Mouse (Mus musculus): ENCODE measurements around the gene Erich3. TPM values are rescaled to one million over a fixed set of nuclear protein-coding genes. Genes with fewer than 3 reads are reported as not detected.

Gene Erich3
- polyA plus RNA-seq, 1 experiment: 0.42 TPM

DNA sequence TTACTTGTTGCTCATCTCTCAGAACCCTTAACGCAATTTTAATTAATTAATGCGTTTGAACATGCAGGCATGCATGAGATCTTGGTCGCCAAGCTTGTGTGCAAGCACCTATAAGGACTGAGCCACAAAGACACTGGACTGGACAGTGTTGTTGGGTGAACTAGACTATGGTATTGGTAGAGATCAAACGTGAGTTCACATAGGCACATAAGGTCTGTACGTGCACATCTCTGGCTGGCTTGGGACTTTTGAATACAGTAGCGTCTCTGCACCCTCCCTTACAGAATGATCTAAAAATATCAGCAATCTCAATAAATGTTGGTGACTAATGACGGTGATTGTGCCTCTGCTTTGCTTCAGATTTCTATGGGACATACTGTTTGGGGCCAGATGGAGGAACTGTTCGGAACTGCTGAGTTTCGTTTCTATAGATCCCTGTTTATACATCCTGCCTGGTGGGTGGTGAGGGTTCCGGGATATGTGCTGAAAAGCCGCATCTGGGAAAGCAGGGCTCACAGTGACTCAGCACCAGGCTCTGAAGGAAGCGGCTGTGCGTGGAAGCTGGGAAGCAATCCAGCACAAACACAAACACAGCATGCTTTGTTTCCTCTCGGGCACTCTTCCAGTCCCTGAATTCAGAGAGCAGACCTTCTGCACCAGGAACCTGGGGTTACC is 28.4 kb downstream of the Erich3 start:
- TF ChIP-seq CTCF (IDR thresholded peaks at IDR 0.05; ENCODE audit: borderline replicate concordance, control insufficient read depth, extremely low read depth, insufficient read depth, low read length, poor library complexity): no peak
- no peak for TF ChIP-seq POLR2A (IDR thresholded peaks at IDR 0.05; ENCODE audit: control insufficient read depth, extremely low read depth, insufficient read depth, low read length, poor library complexity)
- no peak overlapping the region for H3K4me3 ChIP-seq (ENCODE audit: control insufficient read depth, insufficient read depth, low read length)
- no peak for DNase-seq
- no peaks in the 10 kb centered on the region for H3K27me3 ChIP-seq (ENCODE audit: control insufficient read depth, insufficient read depth, low read length)
- no peaks in the 10 kb centered on the region for H3K36me3 ChIP-seq (ENCODE audit: control insufficient read depth, insufficient read depth, low read length)
- H3K4me1 ChIP-seq (replicated peaks; ENCODE audit: control insufficient read depth, insufficient read depth, low read length): peaks cover 10% of the 10 kb centered on the region
- 41% methylated on average over 14 of the region's 14 CpGs for WGBS
- no peak overlapping the region for H3K27ac ChIP-seq (ENCODE audit: control insufficient read depth, insufficient read depth, low read length)

DNA sequence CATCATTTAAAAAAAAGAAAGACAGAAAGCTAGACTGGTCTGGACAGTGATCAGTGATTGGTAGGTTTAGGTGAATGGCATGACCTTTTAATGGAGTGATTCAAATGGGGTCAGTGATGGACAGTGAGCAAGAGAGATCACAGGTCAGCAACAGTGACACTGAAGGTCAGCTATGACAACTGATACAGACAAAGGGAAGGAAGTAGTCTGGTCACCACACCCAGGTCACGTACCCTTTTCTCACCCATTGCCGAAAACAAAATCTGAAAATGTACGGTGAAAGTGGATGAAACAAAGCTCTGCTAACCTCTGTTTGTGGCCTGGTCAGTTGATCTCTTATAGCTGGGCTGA is 28.9 kb downstream of the Erich3 start:
- DNase-seq: no peak
- no peak overlapping the region for H3K4me3 ChIP-seq (ENCODE audit: control insufficient read depth, insufficient read depth, low read length)
- TF ChIP-seq CTCF (IDR thresholded peaks at IDR 0.05; ENCODE audit: borderline replicate concordance, control insufficient read depth, extremely low read depth, insufficient read depth, low read length, poor library complexity) (no peak), POLR2A (IDR thresholded peaks at IDR 0.05; ENCODE audit: control insufficient read depth, extremely low read depth, insufficient read depth, low read length, poor library complexity) (no peak)
- no peaks in the 10 kb centered on the region for H3K27me3 ChIP-seq (ENCODE audit: control insufficient read depth, insufficient read depth, low read length)
- peaks cover 10% of the 10 kb centered on the region for H3K4me1 ChIP-seq (replicated peaks; ENCODE audit: control insufficient read depth, insufficient read depth, low read length)
- no peaks in the 10 kb centered on the region for H3K36me3 ChIP-seq (ENCODE audit: control insufficient read depth, insufficient read depth, low read length)
- no peak overlapping the region for H3K27ac ChIP-seq (ENCODE audit: control insufficient read depth, insufficient read depth, low read length)
- WGBS: 77% methylated on average over 3 of the region's 3 CpGs

DNA sequence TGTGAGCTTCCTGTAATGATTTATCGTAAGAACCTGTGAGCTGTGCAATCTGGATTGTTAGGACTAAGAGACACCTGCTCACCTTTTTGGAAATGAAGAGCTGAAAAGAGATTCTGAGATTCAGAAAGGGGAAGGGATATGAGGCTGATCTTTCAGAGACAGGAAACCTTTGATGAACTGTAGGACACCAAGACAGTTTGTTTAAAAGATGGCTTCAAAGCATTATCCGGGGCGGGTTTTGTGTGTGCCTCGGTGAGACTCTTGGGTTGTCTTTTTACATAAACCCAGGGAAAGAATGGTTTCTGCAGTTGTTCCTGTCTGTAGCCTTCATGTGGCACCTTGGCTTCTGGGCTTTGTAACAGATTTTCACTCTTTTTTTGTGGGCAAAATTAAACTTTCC is 30.2 kb downstream of the Erich3 start:
- Histone ChIP-seq H3K4me1 (replicated peaks; ENCODE audit: control insufficient read depth, insufficient read depth, low read length) (peaks cover 10% of the 10 kb centered on the region), H3K27ac (ENCODE audit: control insufficient read depth, insufficient read depth, low read length) (no peak overlapping the region), H3K27me3 (ENCODE audit: control insufficient read depth, insufficient read depth, low read length) (no peaks in the 10 kb centered on the region), H3K4me3 (ENCODE audit: control insufficient read depth, insufficient read depth, low read length) (no peak overlapping the region), H3K36me3 (ENCODE audit: control insufficient read depth, insufficient read depth, low read length) (no peaks in the 10 kb centered on the region)
- DNase-seq: no peak
- WGBS: 48% methylated on average over 4 of the region's 4 CpGs
- TF ChIP-seq CTCF (IDR thresholded peaks at IDR 0.05; ENCODE audit: borderline replicate concordance, control insufficient read depth, extremely low read depth, insufficient read depth, low read length, poor library complexity): no peak
- no peak for TF ChIP-seq POLR2A (IDR thresholded peaks at IDR 0.05; ENCODE audit: control insufficient read depth, extremely low read depth, insufficient read depth, low read length, poor library complexity)

DNA sequence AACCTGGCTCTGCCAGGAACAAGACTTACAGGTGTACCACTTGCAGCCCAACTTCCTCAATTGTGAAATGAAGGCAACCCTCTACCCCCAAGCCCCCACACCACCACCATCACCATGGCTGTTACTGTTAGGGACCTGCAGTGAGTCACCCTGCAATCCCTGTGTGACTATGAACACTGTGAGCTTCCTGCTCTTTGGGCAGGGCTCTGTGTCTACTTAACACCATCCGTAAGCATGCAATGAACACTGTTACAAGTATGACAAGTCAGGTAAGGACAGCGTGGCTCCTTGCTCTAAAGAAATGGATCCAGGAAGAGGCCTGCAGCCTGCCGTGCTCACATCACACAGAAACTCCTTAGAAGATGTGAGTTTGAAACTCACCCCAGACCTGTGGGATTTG is 33.0 kb downstream of the Erich3 start:
- Histone ChIP-seq H3K27ac (ENCODE audit: control insufficient read depth, insufficient read depth, low read length) (no peak overlapping the region), H3K36me3 (ENCODE audit: control insufficient read depth, insufficient read depth, low read length) (no peaks in the 10 kb centered on the region), H3K27me3 (ENCODE audit: control insufficient read depth, insufficient read depth, low read length) (no peaks in the 10 kb centered on the region), H3K4me3 (ENCODE audit: control insufficient read depth, insufficient read depth, low read length) (no peak overlapping the region), H3K4me1 (replicated peaks; ENCODE audit: control insufficient read depth, insufficient read depth, low read length) (peaks cover 10% of the 10 kb centered on the region)
- no peak for TF ChIP-seq POLR2A (IDR thresholded peaks at IDR 0.05; ENCODE audit: control insufficient read depth, extremely low read depth, insufficient read depth, low read length, poor library complexity)
- no peak for TF ChIP-seq CTCF (IDR thresholded peaks at IDR 0.05; ENCODE audit: borderline replicate concordance, control insufficient read depth, extremely low read depth, insufficient read depth, low read length, poor library complexity)
- no peak for DNase-seq
- WGBS: 91% methylated on average over 3 of the region's 3 CpGs

DNA sequence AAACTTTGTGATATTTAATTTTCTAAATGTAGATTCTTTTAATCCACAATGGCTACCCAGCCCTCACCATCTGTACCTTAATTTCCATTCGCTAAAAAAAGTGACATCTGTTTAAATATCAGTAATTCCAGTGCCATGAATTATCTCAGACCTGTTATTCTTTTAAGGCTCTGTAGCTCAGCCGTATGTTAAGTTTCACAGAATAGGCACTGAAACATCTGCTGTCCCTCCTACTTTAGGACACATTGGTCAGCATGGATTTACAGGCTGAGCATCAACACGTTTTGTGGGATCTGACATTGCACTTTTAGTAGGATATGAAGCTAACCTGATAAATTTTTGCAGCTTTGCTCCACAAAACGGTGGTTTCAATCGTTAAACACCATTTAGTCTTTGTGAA is 35.2 kb downstream of the Erich3 start:
- no peak overlapping the region for H3K4me3 ChIP-seq (ENCODE audit: control insufficient read depth, insufficient read depth, low read length)
- 76% methylated on average over 5 of the region's 5 CpGs for WGBS
- no peak for DNase-seq
- H3K27me3 ChIP-seq (ENCODE audit: control insufficient read depth, insufficient read depth, low read length): no peaks in the 10 kb centered on the region
- H3K4me1 ChIP-seq (replicated peaks; ENCODE audit: control insufficient read depth, insufficient read depth, low read length): peaks cover 10% of the 10 kb centered on the region
- H3K27ac ChIP-seq (ENCODE audit: control insufficient read depth, insufficient read depth, low read length): no peak overlapping the region
- TF ChIP-seq POLR2A (IDR thresholded peaks at IDR 0.05; ENCODE audit: control insufficient read depth, extremely low read depth, insufficient read depth, low read length, poor library complexity) (no peak), CTCF (IDR thresholded peaks at IDR 0.05; ENCODE audit: borderline replicate concordance, control insufficient read depth, extremely low read depth, insufficient read depth, low read length, poor library complexity) (no peak)
- H3K36me3 ChIP-seq (ENCODE audit: control insufficient read depth, insufficient read depth, low read length): no peaks in the 10 kb centered on the region

DNA sequence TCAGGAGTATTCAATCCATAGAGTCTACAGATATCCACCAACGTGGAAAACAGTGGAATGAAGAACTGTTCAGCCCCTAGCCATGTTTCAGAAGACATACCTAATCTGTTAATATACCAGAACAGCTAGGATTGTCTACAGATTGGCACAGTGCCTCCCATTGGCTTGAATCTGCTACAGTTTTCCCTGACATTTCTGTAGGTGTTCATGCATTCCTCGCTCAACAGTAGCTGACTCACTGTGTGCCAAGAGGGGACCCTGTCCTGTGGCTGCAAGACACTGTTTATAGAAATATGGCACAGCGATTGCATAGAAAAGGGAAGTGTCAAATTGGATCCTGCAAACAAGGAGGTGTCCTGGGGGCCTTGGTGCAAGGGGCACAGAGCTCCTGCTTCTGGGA is 36.6 kb downstream of the Erich3 start:
- no peaks in the 10 kb centered on the region for H3K36me3 ChIP-seq (ENCODE audit: control insufficient read depth, insufficient read depth, low read length)
- H3K27ac ChIP-seq (ENCODE audit: control insufficient read depth, insufficient read depth, low read length): no peak overlapping the region
- 64% methylated on average over 3 of the region's 3 CpGs for WGBS
- TF ChIP-seq POLR2A (IDR thresholded peaks at IDR 0.05; ENCODE audit: control insufficient read depth, extremely low read depth, insufficient read depth, low read length, poor library complexity) (no peak), CTCF (IDR thresholded peaks at IDR 0.05; ENCODE audit: borderline replicate concordance, control insufficient read depth, extremely low read depth, insufficient read depth, low read length, poor library complexity) (no peak)
- H3K4me3 ChIP-seq (ENCODE audit: control insufficient read depth, insufficient read depth, low read length): no peak overlapping the region
- DNase-seq: no peak
- H3K27me3 ChIP-seq (ENCODE audit: control insufficient read depth, insufficient read depth, low read length): no peaks in the 10 kb centered on the region
- peaks cover 7% of the 10 kb centered on the region for H3K4me1 ChIP-seq (replicated peaks; ENCODE audit: control insufficient read depth, insufficient read depth, low read length)

DNA sequence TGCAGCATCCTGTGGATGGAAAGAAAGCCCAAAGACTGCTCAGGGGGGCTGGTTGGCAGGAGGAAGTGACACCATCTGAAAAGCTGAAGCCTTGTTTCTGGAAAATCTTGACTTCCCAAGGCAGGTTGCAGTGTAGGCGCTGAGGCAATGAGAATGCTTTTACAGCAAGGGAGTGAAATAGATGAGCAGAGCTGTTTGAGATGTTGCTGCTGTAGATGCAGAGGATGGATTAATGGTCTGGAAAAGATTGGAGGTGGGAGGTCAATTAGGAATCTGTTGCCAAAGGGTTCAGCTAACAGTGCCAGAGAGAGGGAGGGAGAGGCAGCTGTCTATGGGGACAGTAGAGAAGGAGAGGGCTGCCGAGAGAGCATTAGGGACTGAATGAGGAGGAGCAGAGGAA is 37.1 kb downstream of the Erich3 start:
- DNase-seq: no peak
- H3K4me1 ChIP-seq (replicated peaks; ENCODE audit: control insufficient read depth, insufficient read depth, low read length): peaks cover 7% of the 10 kb centered on the region
- no peak overlapping the region for H3K27ac ChIP-seq (ENCODE audit: control insufficient read depth, insufficient read depth, low read length)
- H3K36me3 ChIP-seq (ENCODE audit: control insufficient read depth, insufficient read depth, low read length): no peaks in the 10 kb centered on the region
- H3K27me3 ChIP-seq (ENCODE audit: control insufficient read depth, insufficient read depth, low read length): no peaks in the 10 kb centered on the region
- H3K4me3 ChIP-seq (ENCODE audit: control insufficient read depth, insufficient read depth, low read length): no peak overlapping the region
- TF ChIP-seq POLR2A (IDR thresholded peaks at IDR 0.05; ENCODE audit: control insufficient read depth, extremely low read depth, insufficient read depth, low read length, poor library complexity) (no peak), CTCF (IDR thresholded peaks at IDR 0.05; ENCODE audit: borderline replicate concordance, control insufficient read depth, extremely low read depth, insufficient read depth, low read length, poor library complexity) (no peak)
- WGBS: 74% methylated on average over 2 of the region's 2 CpGs
